Mouse (Mus musculus) stomach, postnatal 0 days (tissue): Measurements from ENCODE around the gene Psma3. TPM values are rescaled to one million over a fixed set of nuclear protein-coding genes. Genes with fewer than 3 reads are reported as not detected.

ENCODE experiments used
- ATAC-seq: fragments of 200-750 bp; cut with Nextera tagmentation; 2 replicates; pipeline ENCODE4 v1.8.0; 2017; ENCODE audit not compliant: low FRiP score, low TSS enrichment
- DNase-seq: peaks from one replicate; pipeline ENCODE4 v3.0.0-alpha.2; 2016; ENCODE audit warnings: low spot score
- H3K27ac ChIP-seq: fragments of 300-500 bp; sonication (generic); replicated peaks from 2 replicates; pipeline ENCODE4 v1.5.1; 2014; ENCODE audit warnings: mild to moderate bottlenecking, control low read depth
- H3K27me3 ChIP-seq: fragments of 300-500 bp; sonication (generic); 2 replicates; pipeline ENCODE4 v1.6.1; 2014; ENCODE audit warnings: low read length; ENCODE audit not compliant: control insufficient read depth, insufficient read depth
- H3K36me3 ChIP-seq: fragments of 300-500 bp; sonication (generic); 2 replicates; pipeline ENCODE4 v1.6.1; 2014; ENCODE audit warnings: low read length, mixed read lengths; ENCODE audit not compliant: control insufficient read depth, insufficient read depth
- H3K4me1 ChIP-seq: fragments of 300-500 bp; sonication (generic); replicated peaks from 2 replicates; pipeline ENCODE4 v1.6.1; 2014; ENCODE audit warnings: antibody characterized with exemption; ENCODE audit not compliant: control insufficient read depth, insufficient read depth
- H3K4me2 ChIP-seq: fragments of 300-500 bp; sonication (generic); replicated peaks from 2 replicates; pipeline ENCODE4 v1.6.1; 2014; ENCODE audit warnings: low read depth, mild to moderate bottlenecking, control low read depth, moderate library complexity
- H3K4me3 ChIP-seq: fragments of 300-500 bp; sonication (generic); 2 replicates; pipeline ENCODE4 v1.5.1; 2014; ENCODE audit warnings: low read depth, low read length, control low read depth
- H3K9ac ChIP-seq: fragments of 300-500 bp; sonication (generic); 2 replicates; pipeline ENCODE4 v1.6.1; 2014; ENCODE audit warnings: mild to moderate bottlenecking, low read length, control low read depth, mixed read lengths
- H3K9me3 ChIP-seq: fragments of 300-500 bp; sonication (generic); 2 replicates; pipeline ENCODE4 v1.6.1; 2016; ENCODE audit warnings: low read length; ENCODE audit not compliant: control insufficient read depth
- CTCF ChIP-seq: IDR thresholded peaks from 2 replicates; pipeline ENCODE4 v1.5.1; 2016; ENCODE audit warnings: antibody characterized with exemption, low read depth, mild to moderate bottlenecking, moderate library complexity
- EP300 ChIP-seq: optimal IDR thresholded peaks from 2 replicates; pipeline ENCODE3; 2016; ENCODE audit warnings: antibody characterized with exemption
- WGBS: fragments of 180-500 bp; shearing (Covaris S2); extraction: QIAGEN DNeasy Blood & Tissue Kit; methylation state at CpG from one replicate; pipeline ENCODE4 v1.1.7; 2014; 5-methylcytosine and 5-hydroxymethylcytosine counted together
- polyA plus RNA-seq: library from polyadenylated mRNA; unstranded; fragments of >200 nt; fragmentation: Nextera tagmentation; extraction: Ambion mirVana; gene quantifications from 2 replicates; pipeline ENCODE4 v1.2.1, GENCODE M21; 2015

Psma3 gene
- polyA plus RNA-seq, 1 experiment from 2014 or later = 479 TPM

DNA sequence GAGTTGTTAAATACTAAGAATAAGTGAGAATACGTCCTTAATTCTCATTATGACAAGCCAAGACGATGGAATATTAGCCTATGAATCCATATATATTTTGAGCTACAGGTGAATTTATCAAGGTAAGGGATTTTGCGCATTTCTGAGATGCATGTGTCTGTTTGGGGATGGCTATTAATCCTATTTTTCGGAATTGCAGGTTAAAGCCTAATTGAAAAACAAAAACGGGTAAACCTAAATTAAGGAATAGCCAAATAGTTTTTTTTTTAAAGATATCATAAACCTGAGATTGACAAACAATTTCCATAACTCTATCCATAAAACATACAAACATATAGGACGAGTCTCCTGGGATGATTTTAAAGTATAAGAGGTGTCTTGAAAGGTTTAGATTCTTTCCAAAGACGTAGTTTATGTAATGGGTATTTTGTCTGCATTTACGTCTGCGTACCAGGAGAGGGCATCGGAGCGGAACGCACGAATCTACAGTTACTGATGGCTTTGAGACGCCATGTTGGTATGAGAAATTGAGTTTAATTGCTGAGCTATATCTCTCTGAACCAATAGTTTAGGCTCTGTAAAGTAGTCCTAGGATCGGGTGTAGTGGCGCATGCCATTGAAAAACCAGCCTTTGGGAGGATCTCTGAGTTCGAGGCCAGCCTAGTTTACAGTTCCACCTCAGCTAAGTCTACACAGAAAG, 4.8 kb upstream of the Psma3 start:
- Histone ChIP-seq H3K27ac (peak overlapping the region; percentile 73), H3K4me1 (no peaks in the 10 kb centered on the region), H3K4me3 (peak overlapping the region; percentile 72), H3K27me3 (no peaks in the 10 kb centered on the region), H3K9ac (no peak overlapping the region), H3K36me3 (no peaks in the 10 kb centered on the region), H3K9me3 (no peaks in the 10 kb centered on the region), H3K4me2 (peak overlapping the region; percentile 57)
- 5% methylated on average over 17 of the region's 17 CpGs for WGBS
- ATAC-seq (no peak), DNase-seq (peak; percentile 70)
- TF ChIP-seq CTCF (peak; percentile 88), EP300 (no peak)

GRCm38 (mm10) chr12:70973831-70974230, 590 bp upstream of the Psma3 start:
- H3K27me3 ChIP-seq = no peaks in the 10 kb centered on the region
- no peak overlapping the region; the same call in 1 of the 2 replicates for H3K27ac ChIP-seq
- H3K4me2 ChIP-seq = no peak overlapping the region; the same call in 1 of the 2 replicates
- H3K4me1 ChIP-seq = no peaks in the 10 kb centered on the region
- no peaks in the 10 kb centered on the region for H3K9me3 ChIP-seq
- WGBS = 81% methylated on average over 4 of the region's 4 CpGs
- no peak for TF ChIP-seq EP300
- TF ChIP-seq CTCF = no peak
- no peaks in the 10 kb centered on the region for H3K36me3 ChIP-seq
- H3K4me3 ChIP-seq = 0 out of 2 replicates have a peak overlapping the region, but pooled peaks have one; percentile 92
- H3K9ac ChIP-seq = no peak overlapping the region
- ATAC-seq (no peak), DNase-seq (no peak)

GRCm38 (mm10) chr12:70975406-70975805, 985 bp downstream of the Psma3 start:
- TF ChIP-seq EP300 = no peak
- no peak for TF ChIP-seq CTCF
- Histone ChIP-seq H3K4me1 (no peaks in the 10 kb centered on the region), H3K27ac (peak overlapping the region; percentile 99), H3K36me3 (no peaks in the 10 kb centered on the region), H3K9me3 (no peaks in the 10 kb centered on the region), H3K27me3 (no peaks in the 10 kb centered on the region), H3K4me3 (peak overlapping the region; percentile 92), H3K4me2 (peak overlapping the region; percentile 62), H3K9ac (peak overlapping the region; percentile 97)
- ATAC-seq (no peak), DNase-seq (no peak)
- WGBS = 14% methylated on average over 10 of the region's 10 CpGs

DNA sequence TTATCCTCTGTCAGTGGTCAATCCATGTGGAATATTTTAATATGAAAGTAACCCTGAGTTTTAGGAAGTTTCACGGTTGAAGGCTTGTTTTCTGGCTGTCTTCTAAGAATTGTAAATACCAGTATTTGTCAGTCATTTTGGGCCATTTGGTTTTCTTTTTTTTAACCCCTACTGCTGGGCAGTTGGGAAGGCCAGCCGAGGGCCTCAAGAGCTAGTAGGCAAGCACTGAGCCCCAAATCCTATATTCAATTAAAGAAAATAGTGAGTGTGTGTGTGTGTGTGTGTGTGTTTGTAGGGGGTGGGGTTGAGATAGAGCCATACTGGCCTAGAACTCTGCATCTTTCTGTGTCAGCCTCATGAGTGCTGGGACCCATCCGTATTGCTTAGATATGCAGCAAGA, 1.5 kb downstream of the Psma3 start:
- Histone ChIP-seq H3K9ac (no peak overlapping the region), H3K4me2 (peak overlapping the region; percentile 62), H3K36me3 (no peaks in the 10 kb centered on the region), H3K9me3 (no peaks in the 10 kb centered on the region), H3K27ac (no peak overlapping the region), H3K4me1 (no peaks in the 10 kb centered on the region), H3K27me3 (no peaks in the 10 kb centered on the region), H3K4me3 (peak overlapping the region; percentile 92)
- TF ChIP-seq CTCF = no peak
- TF ChIP-seq EP300 = no peak
- 46% methylated on average over 3 of the region's 3 CpGs for WGBS
- ATAC-seq (no peak), DNase-seq (no peak)

- DNase-seq (no peak), ATAC-seq (no peak)
- H3K27ac ChIP-seq = no peak overlapping the region
- 83% methylated on average over 7 of the region's 7 CpGs for WGBS
- no peak overlapping the region for H3K9ac ChIP-seq
- no peaks in the 10 kb centered on the region for H3K27me3 ChIP-seq
- H3K4me2 ChIP-seq = no peak overlapping the region
- H3K4me3 ChIP-seq = no peak overlapping the region
- H3K4me1 ChIP-seq = no peaks in the 10 kb centered on the region
- H3K9me3 ChIP-seq = no peaks in the 10 kb centered on the region
- TF ChIP-seq CTCF (no peak), EP300 (no peak)
- no peaks in the 10 kb centered on the region for H3K36me3 ChIP-seq
Observed at GRCm38 (mm10) chr12:70978345-70978744, 3.9 kb downstream of the Psma3 start.

- no peak for TF ChIP-seq CTCF
- no peak for TF ChIP-seq EP300
- no peaks in the 10 kb centered on the region for H3K27me3 ChIP-seq
- ATAC-seq (no peak), DNase-seq (no peak)
- H3K4me3 ChIP-seq = no peak overlapping the region
- H3K36me3 ChIP-seq = peaks cover 28% of the 10 kb centered on the region
- no peaks in the 10 kb centered on the region for H3K4me1 ChIP-seq
- 93% methylated on average over 7 of the region's 7 CpGs for WGBS
- H3K9ac ChIP-seq = no peak overlapping the region
- H3K27ac ChIP-seq = no peak overlapping the region
- H3K9me3 ChIP-seq = no peaks in the 10 kb centered on the region
- H3K4me2 ChIP-seq = no peak overlapping the region
Observed at GRCm38 (mm10) chr12:70984855-70985550, 10.6 kb downstream of the Psma3 start.
